Mouse (Mus musculus) heart, postnatal 14 days (tissue): Measurements from ENCODE around the gene 1600014C23Rik. TPM values are rescaled to one million over a fixed set of nuclear protein-coding genes. Genes with fewer than 3 reads are reported as not detected.

Experiments used
- DNase-seq, 2 experiments: peaks; one replicate each; pipeline ENCODE4 v3.0.0; 2021 to 2022
- intact Hi-C: fragments of 180-260 bp; cut with DNase I; formaldehyde crosslinking; loops from one replicate; pipeline ENCODE4 v1.15.1; 2025
- long read RNA-seq, 2 experiments: library from polyadenylated mRNA; stranded (forward); transcript quantifications; one replicate each; pipeline ENCODE4 v2.0.0; 2021
- total RNA-seq, 2 experiments: library from RNA; stranded (reverse); gene quantifications; 2 replicates each; pipeline ENCODE4 v1.2.3; 2021

Gene 1600014C23Rik
- under 1 TPM in 1 of 2 experiments, not detected in 1; 0.60 TPM for total RNA-seq
- long read RNA-seq, experiment 1, partial matches to known transcripts = 0 of 1 reads
- long read RNA-seq, experiment 1, other reads (novel, unspliced or antisense) = 1 of 1 reads
- long read RNA-seq, experiment 2 = 0 reads

- peak; percentile 71 to 75 for DNase-seq
- intact Hi-C loops = loop anchor here (5.0 kb wide), 2 partner anchors 113 to 563 kb away; partner anchors contain the start of gene Dlk2
Measured at GRCm38 (mm10) chr17:45733735-45734301, at the start of gene 1600014C23Rik. Gene 1600014C23Rik (minus strand): TSS chr17:45733844.

- intact Hi-C loops = no loop called here
- DNase-seq = no peak
Measured at GRCm38 (mm10) chr17:45778446-45778845, 44.8 kb upstream of the 1600014C23Rik start.

DNA sequence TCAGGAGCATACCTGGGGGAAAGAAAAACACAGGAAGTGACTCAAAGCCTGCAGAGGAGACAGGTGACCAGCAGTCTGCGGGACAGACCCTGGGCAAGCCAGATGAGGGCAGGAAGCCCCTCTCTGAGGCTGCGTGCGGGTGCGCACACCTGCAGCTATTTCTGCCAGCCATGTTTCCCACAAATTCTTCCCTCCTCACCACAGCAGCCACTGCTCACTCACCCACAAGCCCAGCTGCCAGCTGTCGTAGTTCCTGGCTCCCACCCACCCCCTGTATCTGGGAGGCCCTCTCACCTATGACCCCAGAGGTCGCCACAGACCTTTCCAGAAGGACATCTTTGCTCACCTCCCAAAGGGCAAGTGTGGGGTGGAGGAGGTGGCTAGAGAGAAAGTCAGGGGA lies 43.8 kb upstream of the 1600014C23Rik start:
- intact Hi-C loops = no loop called here
- DNase-seq = no peak

DNA sequence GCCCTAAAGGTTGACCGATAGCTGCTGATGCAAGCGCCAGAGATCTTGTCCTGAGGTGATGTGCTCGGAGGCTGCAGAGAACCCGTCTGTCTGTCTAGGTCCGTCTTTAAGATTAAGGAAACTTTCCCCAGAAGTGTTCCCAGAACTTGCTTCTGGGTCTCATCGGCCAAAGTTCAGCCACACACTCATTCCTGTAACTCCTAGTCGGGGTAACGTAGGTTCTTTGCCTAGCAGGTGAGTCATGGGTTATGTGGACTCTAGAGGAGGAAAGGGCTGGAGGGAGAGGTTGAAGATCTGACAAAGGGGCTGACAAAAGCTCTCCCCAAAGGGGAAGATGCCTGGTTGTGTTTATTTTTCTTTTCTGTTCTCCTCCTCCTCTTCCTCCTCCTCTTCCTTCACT lies 42.5 kb upstream of the 1600014C23Rik start:
- intact Hi-C loops = no loop called here
- no peak for DNase-seq

GRCm38 (mm10) chr17:45775468-45775867 lies 41.8 kb upstream of the 1600014C23Rik start:
- intact Hi-C loops = no loop called here
- DNase-seq = no peak

GRCm38 (mm10) chr17:45772566-45772965 lies 38.9 kb upstream of the 1600014C23Rik start:
- intact Hi-C loops = no loop called here
- DNase-seq = no peak

GRCm38 (mm10) chr17:45772096-45772495 lies 38.5 kb upstream of the 1600014C23Rik start:
- no peak for DNase-seq

DNA sequence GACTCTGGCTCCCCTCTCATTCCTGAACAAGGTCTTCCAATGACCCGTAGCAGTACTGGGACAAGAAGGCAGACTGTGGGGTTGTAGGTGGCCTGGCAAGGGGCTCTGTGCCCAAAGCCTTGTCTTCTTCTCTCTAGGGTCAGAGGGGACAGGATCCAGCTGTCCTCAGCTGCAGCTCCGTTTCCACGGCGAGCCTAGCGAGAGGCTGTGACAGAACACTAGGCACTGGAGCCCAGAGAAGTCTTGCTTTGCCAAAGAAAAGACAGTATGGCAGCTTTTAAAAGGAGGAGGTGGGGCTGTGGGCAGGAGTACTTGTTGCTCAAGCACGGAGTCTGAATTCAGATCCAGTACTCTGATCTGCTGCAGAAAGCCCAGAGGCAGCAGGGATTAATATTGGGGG lies 36.8 kb upstream of the 1600014C23Rik start:
- peak; percentile 32 to 62 for DNase-seq
- intact Hi-C loops = no loop called here

More at GRCm38 (mm10) chr17:45772096-45772495, 38.5 kb upstream of the 1600014C23Rik start:
- intact Hi-C loops = no loop called here

DNA sequence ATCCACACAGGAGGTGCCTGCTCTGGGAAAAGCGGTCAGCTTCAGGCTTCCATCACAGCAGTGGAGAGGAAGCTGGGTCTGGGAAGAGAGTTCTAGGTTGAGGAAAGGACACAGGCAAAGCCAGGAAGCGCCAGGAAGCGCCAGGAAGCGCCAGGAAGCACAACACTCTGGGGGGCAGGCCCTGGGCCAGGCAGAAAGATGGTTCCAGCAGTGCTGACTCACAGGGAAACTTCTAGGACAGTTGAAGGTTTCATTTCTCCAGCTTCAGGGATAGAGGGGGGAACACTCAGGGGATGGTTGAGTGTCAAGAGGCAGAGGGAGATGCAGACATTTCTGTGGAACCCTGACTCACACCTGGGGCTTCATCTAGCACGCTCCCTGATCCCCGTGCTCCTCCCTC lies 36.2 kb upstream of the 1600014C23Rik start:
- intact Hi-C loops = no loop called here
- peak; percentile 52 to 65 for DNase-seq

DNA sequence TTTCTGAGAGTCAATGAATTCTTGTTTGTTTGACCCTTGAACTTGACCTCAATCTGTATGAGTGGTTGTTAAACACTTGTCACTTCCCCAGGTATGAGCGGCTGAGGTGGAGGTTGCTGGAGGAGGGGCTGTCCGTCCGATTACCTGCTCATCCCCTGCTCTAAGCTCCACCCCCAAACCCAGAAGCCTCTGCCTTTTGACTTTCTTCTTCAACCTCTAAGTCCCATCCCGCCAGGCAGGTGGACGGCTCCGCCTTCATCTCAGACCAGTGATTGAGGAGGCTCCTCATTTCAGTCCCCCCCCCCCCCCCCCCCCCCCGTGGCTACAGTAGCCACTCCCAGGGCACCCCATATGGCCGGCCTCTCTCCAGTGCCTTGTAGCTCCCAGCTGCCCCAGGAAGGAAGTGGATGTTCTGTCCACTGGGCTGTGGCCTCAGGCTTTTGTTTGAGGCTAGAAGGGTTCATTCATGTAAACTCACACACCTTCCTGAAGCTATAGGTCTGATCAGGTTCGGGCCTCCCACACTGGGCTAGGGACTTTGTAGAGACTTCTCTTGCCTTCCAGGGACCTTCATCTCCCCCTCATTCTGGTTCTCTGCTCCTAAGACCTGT lies 34.0 kb upstream of the 1600014C23Rik start:
- intact Hi-C loops = no loop called here
- no peak for DNase-seq

DNA sequence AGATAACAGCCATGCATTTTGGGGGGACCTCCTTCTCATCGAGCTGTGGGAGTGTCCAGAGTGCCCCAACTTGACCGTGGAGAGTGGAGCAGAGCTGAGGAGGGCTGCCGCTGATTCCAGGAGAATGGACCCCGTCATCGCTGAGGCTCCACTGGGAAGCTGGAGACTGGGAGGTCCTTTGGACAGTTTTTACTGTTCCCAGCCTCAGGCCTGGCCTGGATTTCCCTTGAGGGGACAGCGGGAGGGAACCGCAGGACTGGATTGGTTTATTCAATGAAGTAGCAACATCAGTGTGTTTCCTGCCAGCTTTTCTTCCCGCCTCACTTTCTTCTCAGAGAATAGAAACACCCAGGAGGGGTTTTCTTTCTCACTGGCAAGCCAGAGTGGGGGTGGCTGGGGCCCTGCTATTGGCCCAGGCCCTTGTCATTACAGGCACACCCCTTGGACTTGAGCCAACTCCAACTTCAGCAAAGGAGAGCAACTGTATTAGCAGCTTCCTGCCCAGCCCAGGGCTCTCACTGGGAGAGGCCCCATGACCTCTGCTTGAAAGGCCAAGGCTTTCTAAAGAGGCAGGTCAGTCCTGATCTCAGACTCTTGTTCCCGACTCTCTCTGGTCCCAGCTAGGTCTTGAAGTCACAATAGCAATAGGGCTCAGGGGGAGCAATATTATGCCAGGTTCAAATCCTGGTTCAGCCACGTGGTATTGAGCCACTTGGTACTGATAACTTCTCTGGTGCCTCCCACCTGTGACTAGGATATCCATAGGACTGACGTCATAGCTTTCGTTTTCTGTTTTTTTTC lies 33.3 kb upstream of the 1600014C23Rik start:
- peak; percentile 84 to 92 for DNase-seq
- intact Hi-C loops = no loop called here

- intact Hi-C loops = no loop called here
- DNase-seq = no peak
Measured at GRCm38 (mm10) chr17:45765914-45766313, 32.3 kb upstream of the 1600014C23Rik start.

DNA sequence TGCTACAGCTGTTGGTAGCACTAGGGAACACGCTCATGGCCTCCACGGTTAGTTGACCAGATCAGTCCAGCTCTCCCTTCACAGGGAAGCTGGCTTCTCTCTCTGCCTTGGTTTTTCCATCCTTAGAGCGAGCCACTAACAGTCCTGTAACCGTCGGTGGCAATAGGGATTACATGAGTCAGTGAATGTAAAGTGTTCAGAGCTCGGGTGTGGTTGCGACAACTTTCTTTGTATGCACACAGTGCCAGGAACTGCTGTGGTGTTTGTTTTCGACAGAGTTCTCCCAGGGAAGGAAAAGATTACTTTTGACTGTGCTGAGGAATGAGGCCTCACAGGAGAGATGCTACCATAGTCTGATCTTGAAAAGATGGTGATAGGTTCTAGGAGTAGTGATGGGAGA lies 29.5 kb upstream of the 1600014C23Rik start:
- DNase-seq = no peak
- intact Hi-C loops = no loop called here

GRCm38 (mm10) chr17:45761902-45762301 lies 28.3 kb upstream of the 1600014C23Rik start:
- intact Hi-C loops = no loop called here
- DNase-seq = peak in 1 of 2 experiments; percentile 30

GRCm38 (mm10) chr17:45760965-45761645 lies 27.5 kb upstream of the 1600014C23Rik start:
- intact Hi-C loops = no loop called here
- DNase-seq = peak; percentile 45 to 53

GRCm38 (mm10) chr17:45759751-45760150 lies 26.1 kb upstream of the 1600014C23Rik start:
- DNase-seq = no peak
- intact Hi-C loops = no loop called here

DNA sequence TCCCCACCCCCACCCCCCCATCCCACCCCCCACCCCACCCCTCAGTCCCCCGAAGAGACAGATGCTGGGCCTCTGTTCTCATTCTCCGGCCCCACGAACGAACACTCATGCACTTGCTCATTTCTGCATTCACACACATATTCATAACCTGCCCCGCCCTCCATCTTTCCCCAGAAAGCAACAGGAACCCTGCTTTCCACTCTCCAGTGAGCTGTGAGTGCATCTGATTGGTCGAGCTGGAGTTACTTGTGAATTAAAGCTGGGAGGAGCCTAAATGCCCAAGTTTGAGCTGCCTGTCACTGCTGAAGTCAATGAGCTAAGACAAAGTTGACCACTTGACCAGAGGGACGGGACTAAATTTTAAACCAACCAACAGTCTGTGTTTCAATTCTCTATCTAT lies 25.2 kb upstream of the 1600014C23Rik start:
- intact Hi-C loops = no loop called here
- no peak for DNase-seq

DNA sequence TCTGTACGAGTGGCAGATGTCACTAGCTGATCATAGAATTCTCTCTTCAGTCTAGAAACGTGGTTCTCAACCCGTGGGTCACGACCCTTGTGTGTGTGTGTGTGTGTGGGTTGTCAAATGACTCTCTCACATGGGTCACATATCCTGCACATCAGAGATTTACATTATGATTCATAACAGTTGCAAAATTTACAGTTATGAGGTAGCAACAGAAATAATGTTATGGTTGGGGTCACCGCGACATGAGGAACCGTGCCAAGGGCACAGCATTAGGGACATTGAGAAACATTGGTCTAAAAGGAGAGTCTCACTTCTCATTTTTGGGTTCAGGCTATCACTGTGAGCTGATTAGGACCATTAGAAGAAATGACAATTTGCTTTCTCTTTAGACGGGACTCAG lies 24.3 kb upstream of the 1600014C23Rik start:
- intact Hi-C loops = no loop called here

GRCm38 (mm10) chr17:45756831-45757230 lies 23.2 kb upstream of the 1600014C23Rik start:
- DNase-seq = no peak
- intact Hi-C loops = no loop called here

More for the DNA sequence above, 24.3 kb upstream of the 1600014C23Rik start:
- DNase-seq = no peak

GRCm38 (mm10) chr17:45756391-45756790 lies 22.7 kb upstream of the 1600014C23Rik start:
- no peak for DNase-seq
- intact Hi-C loops = no loop called here
